Mouse (Mus musculus) hindbrain, embryonic 16.5 days (tissue): ENCODE measurements around the gene Slc4a10. TPM values are rescaled to one million over a fixed set of nuclear protein-coding genes. Genes with fewer than 3 reads are reported as not detected.
"Not testable (repeated sequence)": the region's sequence is repeated elsewhere in the genome, so short reads cannot be mapped to it uniquely, and the experiment has no call there.

Experiments used
- ATAC-seq: fragments of 200-750 bp; cut with Nextera tagmentation; 2 replicates; pipeline ENCODE4 v1.8.0; 2017; ENCODE audit warnings: moderate TSS enrichment, moderate library complexity
- H3K27ac ChIP-seq: fragments of 300-500 bp; sonication (generic); 2 replicates; pipeline ENCODE4 v1.5.1; 2014; ENCODE audit warnings: low read depth, mild to moderate bottlenecking, control low read depth, low read length, moderate library complexity
- H3K27me3 ChIP-seq: fragments of 300-500 bp; sonication (generic); replicated peaks from 2 replicates; pipeline ENCODE4 v1.6.1; 2014; ENCODE audit warnings: low read length; ENCODE audit not compliant: control insufficient read depth, insufficient read depth
- H3K36me3 ChIP-seq: fragments of 300-500 bp; sonication (generic); 2 replicates; pipeline ENCODE4 v1.6.1; 2014; ENCODE audit warnings: mild to moderate bottlenecking, low read length, moderate library complexity, mixed read lengths; ENCODE audit not compliant: control insufficient read depth, insufficient read depth
- H3K4me1 ChIP-seq: fragments of 300-500 bp; sonication (generic); 2 replicates; pipeline ENCODE4 v1.6.1; 2014; ENCODE audit warnings: low read depth, low read length; ENCODE audit not compliant: control insufficient read depth, insufficient read depth
- H3K4me2 ChIP-seq: fragments of 300-500 bp; sonication (generic); 2 replicates; pipeline ENCODE4 v1.6.1; 2014; ENCODE audit warnings: mild to moderate bottlenecking, low read length, control low read depth, moderate library complexity
- H3K4me3 ChIP-seq: fragments of 300-500 bp; sonication (generic); 2 replicates; pipeline ENCODE4 v1.5.1; 2014; ENCODE audit warnings: mild to moderate bottlenecking, low read length, control low read depth, moderate library complexity
- H3K9ac ChIP-seq: fragments of 300-500 bp; sonication (generic); 2 replicates; pipeline ENCODE4 v1.6.1; 2014; ENCODE audit warnings: low read depth, mild to moderate bottlenecking, control low read depth, low read length, moderate library complexity
- H3K9me3 ChIP-seq: fragments of 300-500 bp; sonication (generic); 2 replicates; pipeline ENCODE4 v1.6.1; 2014; ENCODE audit warnings: mild to moderate bottlenecking, low read length, moderate library complexity; ENCODE audit not compliant: control insufficient read depth
- WGBS: fragments of 180-500 bp; shearing (Covaris S2); extraction: QIAGEN DNeasy Blood & Tissue Kit; methylation state at CpG from one replicate; pipeline ENCODE4 v1.1.7; 2014; 5-methylcytosine and 5-hydroxymethylcytosine counted together
- polyA plus RNA-seq: library from polyadenylated mRNA; unstranded; fragments of >200 nt; fragmentation: Nextera tagmentation; extraction: Ambion mirVana; gene quantifications from 2 replicates; pipeline ENCODE4 v1.2.1, GENCODE M21; 2015

Slc4a10 gene
- 29.2 and 29.5 TPM in 2 replicates for polyA plus RNA-seq

DNA sequence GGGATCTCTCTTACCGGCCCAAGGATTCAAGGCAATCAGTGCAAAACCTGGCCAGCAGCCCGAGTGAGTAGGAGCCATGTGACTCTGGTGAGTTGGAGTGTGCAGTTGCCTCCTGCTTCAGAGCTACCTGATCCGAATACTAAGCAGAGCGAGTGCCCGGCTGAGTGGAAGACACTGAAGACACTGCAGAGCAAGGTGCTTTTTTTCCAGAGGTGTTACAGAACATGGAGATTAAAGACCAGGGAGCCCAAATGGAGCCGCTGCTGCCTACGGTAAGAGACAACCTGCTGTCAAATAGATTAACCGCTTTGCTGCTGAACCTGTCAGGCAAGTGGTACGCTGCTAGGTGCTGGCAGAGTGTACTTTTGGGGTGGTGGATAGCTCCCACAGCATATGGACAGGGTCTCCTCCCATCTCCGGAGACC, at the start of gene Slc4a10:
Gene Slc4a10 (plus strand): TSS at position 42 of the 425 bp plus-strand sequence.
- Histone ChIP-seq H3K9ac (peak within 1 kb of the TSS; percentile 77), H3K4me2 (peak within 1 kb of the TSS; percentile 50), H3K36me3 (no peaks in the 10 kb centered on the region), H3K27ac (peak within 1 kb of the TSS; percentile 95), H3K27me3 (no peaks in the 10 kb centered on the region), H3K9me3 (no peaks in the 10 kb centered on the region), H3K4me3 (peak within 1 kb of the TSS; percentile 59), H3K4me1 (no peaks in the 10 kb centered on the region)
- WGBS: 9% methylated on average over 10 of the region's 10 CpGs
- ATAC-seq: peak; percentile 87

DNA sequence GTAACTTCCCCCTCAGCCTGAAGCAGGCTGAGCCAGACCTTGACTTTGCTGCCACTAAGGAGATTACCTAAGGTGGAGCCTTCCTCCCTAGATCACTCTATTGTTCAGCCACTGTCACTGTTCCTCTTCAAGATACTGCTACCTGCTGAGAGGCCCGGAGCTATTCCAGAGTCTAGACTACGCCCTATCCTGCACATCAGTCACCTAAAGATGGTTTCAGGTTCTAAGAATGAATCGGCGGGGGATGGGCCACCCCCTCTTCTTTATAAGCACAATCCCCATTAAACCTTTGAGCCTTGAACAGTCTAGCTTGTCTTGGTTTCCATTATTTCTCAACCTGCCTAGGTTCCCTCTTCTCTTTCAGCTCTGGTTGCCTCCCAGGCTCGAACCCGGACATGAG, 45.0 kb upstream of the Slc4a10 start:
- not testable (repeated sequence) for H3K4me2 ChIP-seq, H3K27ac ChIP-seq, H3K36me3 ChIP-seq, H3K27me3 ChIP-seq, H3K9me3 ChIP-seq, H3K4me3 ChIP-seq, H3K4me1 ChIP-seq, ATAC-seq, H3K9ac ChIP-seq
- WGBS: 91% methylated on average over 6 of the region's 6 CpGs

DNA sequence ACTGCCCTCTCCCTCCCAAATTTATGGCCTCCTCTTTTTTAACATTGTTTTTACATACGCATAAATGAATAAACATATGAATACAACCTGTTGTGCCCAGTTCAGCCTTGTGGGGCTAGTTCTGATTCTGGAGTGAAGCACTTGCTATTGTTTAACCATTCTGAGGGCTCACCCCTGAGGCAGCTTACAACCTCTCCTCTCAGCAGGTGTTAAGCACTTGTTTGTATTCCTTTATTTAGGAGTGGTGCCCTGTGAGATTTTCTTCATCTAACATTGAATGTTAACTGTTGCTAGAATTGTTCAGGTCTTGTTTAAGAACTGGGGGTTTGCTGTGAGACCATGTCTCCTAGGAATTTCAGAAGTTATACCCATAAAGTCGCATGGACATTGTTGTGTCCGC, 28.1 kb upstream of the Slc4a10 start:
- Histone ChIP-seq H3K9ac (no peak overlapping the region), H3K9me3 (no peaks in the 10 kb centered on the region), H3K27ac (no peak overlapping the region), H3K36me3 (no peaks in the 10 kb centered on the region), H3K4me2 (no peak overlapping the region), H3K27me3 (no peaks in the 10 kb centered on the region), H3K4me3 (no peak overlapping the region), H3K4me1 (no peaks in the 10 kb centered on the region)
- 48% methylated on average over 3 of the region's 3 CpGs for WGBS
- no peak for ATAC-seq

DNA sequence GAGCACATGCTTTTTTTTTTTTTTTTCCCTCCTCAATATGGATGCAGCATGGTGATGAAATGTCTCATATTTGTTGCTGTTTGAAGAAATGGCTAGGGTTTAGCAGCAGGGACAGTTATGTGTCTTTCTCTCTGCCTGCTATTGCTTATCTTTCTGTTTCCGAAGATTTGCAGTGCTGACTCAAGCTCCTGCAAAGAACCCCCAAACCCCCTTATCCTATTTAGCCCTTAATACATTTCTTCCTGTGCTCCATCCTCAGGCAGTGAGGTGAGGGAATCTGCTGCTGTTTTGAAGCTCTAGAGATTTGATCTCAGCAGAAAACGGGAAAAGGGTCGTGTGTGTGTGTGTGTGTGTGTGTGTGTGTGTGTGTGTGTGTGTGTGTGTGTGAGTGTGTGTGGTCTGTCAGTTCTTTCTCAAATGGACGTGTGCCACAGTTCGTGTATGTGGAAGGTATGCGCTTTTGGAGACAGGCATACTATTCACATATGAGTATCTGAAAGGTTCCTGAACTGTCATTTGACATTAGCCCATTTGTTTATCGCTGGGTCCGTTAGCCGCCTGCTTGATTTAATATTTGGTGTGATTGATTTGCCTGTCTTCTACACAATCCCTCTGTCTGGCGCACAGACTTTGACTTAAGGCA, 720 bp downstream of the Slc4a10 start:
- Histone ChIP-seq H3K4me2 (peak overlapping the region; percentile 50), H3K9ac (peak overlapping the region; percentile 77), H3K9me3 (no peaks in the 10 kb centered on the region), H3K27me3 (no peaks in the 10 kb centered on the region), H3K27ac (peak overlapping the region; percentile 95), H3K4me1 (no peaks in the 10 kb centered on the region), H3K36me3 (no peaks in the 10 kb centered on the region), H3K4me3 (peak overlapping the region; percentile 59)
- 3% methylated on average over 10 of the region's 10 CpGs for WGBS
- peak; percentile 38 for ATAC-seq

DNA sequence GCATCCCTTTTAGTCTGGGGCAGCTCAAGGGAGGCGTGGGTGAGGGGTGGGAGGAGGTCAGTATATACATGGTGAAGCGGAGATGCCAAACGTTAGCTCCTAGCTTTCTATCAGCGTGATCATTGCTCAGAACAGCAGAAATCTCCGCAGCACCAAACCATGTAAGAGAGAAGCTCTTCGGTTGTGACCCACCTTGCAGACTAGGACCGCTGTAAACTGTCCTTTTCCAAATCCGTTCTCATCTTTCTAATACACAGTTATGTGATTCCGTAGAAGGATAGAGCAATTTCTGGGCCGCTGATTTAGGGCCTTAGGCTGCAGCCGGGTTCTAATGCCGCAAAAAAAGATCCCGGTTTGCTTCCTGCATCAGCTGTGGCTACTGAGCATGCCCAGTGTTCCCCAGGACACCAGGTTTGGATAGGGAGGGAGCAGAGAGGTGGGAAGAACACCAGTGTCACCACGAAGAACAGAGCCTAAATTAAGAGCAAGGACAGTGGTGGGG, 1.3 kb downstream of the Slc4a10 start:
- no peaks in the 10 kb centered on the region for H3K27me3 ChIP-seq
- no peaks in the 10 kb centered on the region for H3K9me3 ChIP-seq
- peak; percentile 95 for ATAC-seq
- peak overlapping the region; percentile 59 for H3K4me3 ChIP-seq
- peak overlapping the region; percentile 95 for H3K27ac ChIP-seq
- H3K4me1 ChIP-seq: no peaks in the 10 kb centered on the region
- WGBS: under 1% methylated on average over 14 of the region's 14 CpGs
- peak overlapping the region; percentile 50 for H3K4me2 ChIP-seq
- H3K9ac ChIP-seq: peak overlapping the region; percentile 77
- H3K36me3 ChIP-seq: no peaks in the 10 kb centered on the region

DNA sequence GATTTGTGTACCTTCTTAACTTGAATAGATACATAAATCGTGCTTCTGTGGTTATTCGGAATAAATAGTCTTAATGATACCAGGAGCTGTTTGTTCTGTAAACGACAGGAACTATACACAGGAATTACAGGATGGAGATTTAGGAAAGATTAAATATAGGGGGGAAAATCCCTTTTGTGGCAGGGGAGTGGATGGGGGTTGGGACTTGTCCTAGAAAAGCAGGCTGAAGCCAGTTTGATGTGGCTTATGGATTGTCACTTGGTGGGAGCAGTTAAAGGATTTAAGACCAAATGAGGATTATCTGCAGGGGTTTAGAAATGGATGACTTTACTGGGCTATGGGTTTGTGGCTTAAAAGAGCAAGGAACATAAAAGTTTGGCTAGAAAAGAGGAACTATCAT, 1.9 kb downstream of the Slc4a10 start:
- 10% methylated on average over 3 of the region's 3 CpGs for WGBS
- peak overlapping the region; percentile 50 for H3K4me2 ChIP-seq
- peak overlapping the region; percentile 59 for H3K4me3 ChIP-seq
- no peaks in the 10 kb centered on the region for H3K36me3 ChIP-seq
- no peaks in the 10 kb centered on the region for H3K9me3 ChIP-seq
- H3K4me1 ChIP-seq: no peaks in the 10 kb centered on the region
- H3K27ac ChIP-seq: peak overlapping the region; percentile 95
- peak overlapping the region; percentile 77 for H3K9ac ChIP-seq
- ATAC-seq: peak; percentile 13; the same call in 1 of the 2 replicates
- H3K27me3 ChIP-seq: no peaks in the 10 kb centered on the region

DNA sequence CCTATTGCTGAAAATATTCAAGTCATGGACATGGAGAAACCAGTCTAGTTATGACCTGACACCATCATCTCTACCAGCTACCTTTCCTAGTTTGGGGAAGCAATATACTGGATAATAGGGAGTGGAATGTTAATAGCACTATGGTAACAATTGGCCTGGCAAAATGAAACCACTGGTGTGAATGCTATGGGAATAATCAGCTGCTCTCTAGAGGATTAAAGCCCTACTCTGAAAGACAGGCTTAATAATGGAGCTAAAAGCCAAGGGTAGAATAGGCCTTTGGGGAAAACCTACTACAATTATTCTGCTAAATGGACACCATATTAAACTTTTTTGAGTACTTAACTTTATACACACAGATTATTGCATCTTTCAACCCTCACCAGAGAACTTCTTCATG, 30.2 kb downstream of the Slc4a10 start:
- Histone ChIP-seq H3K4me3 (no peak overlapping the region), H3K27me3 (no peaks in the 10 kb centered on the region), H3K9me3 (no peaks in the 10 kb centered on the region), H3K9ac (no peak overlapping the region), H3K36me3 (no peaks in the 10 kb centered on the region), H3K27ac (no peak overlapping the region), H3K4me1 (no peaks in the 10 kb centered on the region), H3K4me2 (no peak overlapping the region)
- ATAC-seq: no peak

DNA sequence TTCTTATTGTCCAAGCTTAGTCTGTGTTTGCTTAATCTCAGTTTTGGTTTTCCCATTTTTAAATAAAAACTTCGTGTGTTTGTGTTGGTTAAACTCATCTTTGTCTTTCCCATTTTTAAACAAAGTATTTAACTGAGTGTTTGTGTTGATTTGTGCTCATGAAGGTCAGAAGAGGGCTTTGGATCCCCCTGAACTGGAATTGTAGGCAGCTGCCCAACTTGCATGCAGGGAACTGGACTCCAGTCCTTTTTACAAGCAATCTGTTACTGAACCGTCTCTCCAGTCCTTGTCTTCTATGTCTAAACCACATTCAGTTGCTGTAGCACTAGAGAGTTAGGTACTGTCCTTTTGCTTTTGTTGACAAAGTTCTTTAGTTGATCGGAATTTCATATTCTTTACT, 41.3 kb downstream of the Slc4a10 start:
- H3K27me3 ChIP-seq: no peaks in the 10 kb centered on the region
- H3K36me3 ChIP-seq: no peaks in the 10 kb centered on the region
- no peak overlapping the region for H3K4me3 ChIP-seq
- H3K9ac ChIP-seq: no peak overlapping the region
- 74% methylated on average over 3 of the region's 3 CpGs for WGBS
- no peak overlapping the region for H3K4me2 ChIP-seq
- ATAC-seq: no peak
- no peaks in the 10 kb centered on the region for H3K4me1 ChIP-seq
- H3K27ac ChIP-seq: no peak overlapping the region
- no peaks in the 10 kb centered on the region for H3K9me3 ChIP-seq

DNA sequence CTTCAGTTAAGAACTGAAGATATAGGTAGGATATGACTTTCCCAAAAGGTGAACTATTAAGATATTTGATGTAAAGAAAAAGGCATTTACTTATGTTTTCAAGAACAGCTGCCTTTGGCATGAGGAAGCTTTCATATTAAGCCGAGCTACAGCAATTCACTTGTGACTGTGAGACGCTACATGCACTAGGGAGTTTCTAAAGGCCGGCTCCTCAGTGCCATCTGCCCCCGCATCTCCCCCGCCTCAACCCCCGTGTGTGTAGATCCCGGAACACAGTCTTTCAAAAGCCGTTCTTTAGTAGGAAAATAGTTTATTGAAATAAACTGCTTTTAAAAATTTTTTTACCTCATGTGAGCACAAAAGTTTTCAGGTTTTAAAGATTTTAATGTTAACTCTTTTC, 42.5 kb downstream of the Slc4a10 start:
- ATAC-seq: no peak
- no peaks in the 10 kb centered on the region for H3K27me3 ChIP-seq
- no peak overlapping the region for H3K27ac ChIP-seq
- no peaks in the 10 kb centered on the region for H3K4me1 ChIP-seq
- no peak overlapping the region for H3K4me3 ChIP-seq
- no peaks in the 10 kb centered on the region for H3K36me3 ChIP-seq
- no peak overlapping the region for H3K9ac ChIP-seq
- no peaks in the 10 kb centered on the region for H3K9me3 ChIP-seq
- WGBS: 55% methylated on average over 8 of the region's 8 CpGs
- no peak overlapping the region for H3K4me2 ChIP-seq
